ENCODE assay signal across 9 mouse cellular contexts in the genomic region with DNA sequence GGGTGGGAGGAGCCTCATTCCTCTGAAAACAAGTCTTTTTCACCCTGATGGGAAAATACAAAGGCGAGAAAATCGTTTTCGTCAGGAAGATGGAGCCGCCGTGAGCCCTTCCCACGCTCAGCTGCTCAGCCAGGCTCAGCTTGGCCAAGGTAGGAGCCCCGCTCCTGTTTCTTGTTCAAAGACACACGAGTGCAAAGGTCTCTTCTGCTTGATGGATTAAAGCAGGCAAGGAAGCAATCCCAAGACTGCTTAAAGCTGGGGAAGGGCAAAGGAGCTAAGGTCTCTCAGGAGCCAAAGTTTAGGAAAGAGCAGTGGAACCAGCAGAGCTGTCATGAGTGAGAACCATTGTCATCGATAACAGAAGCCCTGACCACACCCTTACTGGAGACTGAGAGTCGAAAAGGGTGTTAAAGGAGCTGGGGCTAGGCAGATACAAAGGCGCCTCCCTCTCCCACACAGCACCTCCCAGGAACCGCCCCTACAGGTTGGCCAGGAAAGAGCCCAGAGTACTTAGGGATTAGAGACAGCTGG.
A peak's percentile ranks its signal among the peaks of the same experiment; 100 is the strongest.
DNase-seq lines count a peak whose midpoint lies in the region; ATAC-seq and TF ChIP-seq lines count a peak whose summit lies in the region.
"Had no signal": no experiment of that assay in that cellular context is flagged by ENCODE, and none has a peak within 500 bp of the region (broad histone marks: within the 10 kb centered on the region; RNA-seq: fewer than 3 reads in every experiment).

No protein-coding gene starts in this region.

- no peak overlapping the region for H3K4me2 ChIP-seq in forebrain, postnatal 0 days (ENCODE audit: low read depth)
- H3K4me2 ChIP-seq: midbrain, embryonic 12.5 days had no signal

- H3K9me3 ChIP-seq in forebrain, embryonic 10.5 days = no peaks in the 10 kb centered on the region
- H3K9me3 ChIP-seq in forebrain, postnatal 0 days (ENCODE audit: low read length) = no peaks in the 10 kb centered on the region
- H3K9me3 ChIP-seq: midbrain, embryonic 12.5 days had no signal

- H3K36me3 ChIP-seq in forebrain, embryonic 10.5 days (replicated peaks) = no peaks in the 10 kb centered on the region
- no peaks in the 10 kb centered on the region for H3K36me3 ChIP-seq in forebrain, postnatal 0 days (ENCODE audit: insufficient read depth)
- H3K36me3 ChIP-seq: midbrain, embryonic 12.5 days had no signal

- H3K4me3 ChIP-seq in forebrain, embryonic 10.5 days = peak overlapping the region; percentile 20; the same call in 1 of the 2 replicates
- H3K4me3 ChIP-seq in forebrain, postnatal 0 days (ENCODE audit: low read depth, low read length) = no peak overlapping the region
- H3K4me3 ChIP-seq: midbrain, embryonic 12.5 days had no signal

- TF ChIP-seq CTCF in forebrain, postnatal 0 days (IDR thresholded peaks at IDR 0.05; ENCODE audit: low read depth) = no peak

- H3K27me3 ChIP-seq in forebrain, embryonic 10.5 days (ENCODE audit: poor library complexity, severe bottlenecking) = 0 out of 2 replicates have a peak, but pooled peaks cover 5% of the 10 kb centered on the region
- H3K27me3 ChIP-seq in forebrain, postnatal 0 days (ENCODE audit: insufficient read depth, low read length) = no peaks in the 10 kb centered on the region

- H3K27ac ChIP-seq in forebrain, embryonic 10.5 days = peak overlapping the region; percentile 80
- H3K27ac ChIP-seq in forebrain, postnatal 0 days (ENCODE audit: low read depth, low read length) = no peak overlapping the region; the same call in 1 of the 2 replicates
- H3K27ac ChIP-seq: midbrain, embryonic 12.5 days had no signal

- no peak overlapping the region for H3K9ac ChIP-seq in forebrain, postnatal 0 days
- H3K9ac ChIP-seq: midbrain, embryonic 12.5 days had no signal

- DNase-seq in forebrain, embryonic 10.5 days (ENCODE audit: extremely low spot score, low spot score) = no peak
- no peak for DNase-seq in forebrain, postnatal 0 days
- DNase-seq in right cerebral cortex, adult 18-20 months = peak; percentile 73
- DNase-seq in right cerebral cortex, postnatal 14 days = no peak
- peak; percentile 90 for DNase-seq in large intestine, adult 2 months (ENCODE audit: low read depth, low spot score)
- DNase-seq in yolk sac, embryonic 10.5 days (ENCODE audit: low spot score) = peak; percentile 83
- no peak for DNase-seq in adrenal gland, adult 18-20 months (ENCODE audit: low spot score in 2 of 2)

- peaks cover 73% of the 10 kb centered on the region for H3K4me1 ChIP-seq in forebrain, embryonic 10.5 days
- H3K4me1 ChIP-seq in forebrain, postnatal 0 days (ENCODE audit: insufficient read depth) = peaks cover 14% of the 10 kb centered on the region

- 16% methylated on average over 12 of the region's 12 CpGs for WGBS in forebrain, embryonic 10.5 days
- 16% methylated on average over 12 of the region's 12 CpGs for WGBS in forebrain, postnatal 0 days
- 15% methylated on average over 12 of the region's 12 CpGs for WGBS in large intestine, adult 2 months

- ATAC-seq in forebrain, postnatal 0 days = no peak
- no peak for ATAC-seq in activated CD4-positive, CD25-positive, alpha-beta regulatory T cell, adult 4 months

Comparison
In these comparisons a context has a peak if more than half of its experiments do, and no peak if none do; other contexts are left out.
1. DNase-seq: peak in right cerebral cortex, adult 18-20 months (single experiment), large intestine, adult 2 months (single experiment) and yolk sac, embryonic 10.5 days (single experiment); none in forebrain, embryonic 10.5 days (single experiment), forebrain, postnatal 0 days (single experiment), right cerebral cortex, postnatal 14 days (single experiment) and adrenal gland, adult 18-20 months (0 of 2).